Mouse (Mus musculus) layer of hippocampus, postnatal 14 days (tissue): Measurements from ENCODE around the gene Stau1. TPM values are rescaled to one million over a fixed set of nuclear protein-coding genes. Genes with fewer than 3 reads are reported as not detected.

Experiments used
- DNase-seq, 2 experiments: peaks; one replicate each; pipeline ENCODE4 v3.0.0; 2021 to 2022; ENCODE audit warnings: low spot score in 2 of 2, mixed read lengths in 1 of 2
- total RNA-seq, 2 experiments: library from RNA; stranded (reverse); gene quantifications; 2 replicates each; pipeline ENCODE4 v1.2.3; 2021

The Stau1 gene
- total RNA-seq, 2 experiments from 2014 or later, result 69.5 to 70.3 TPM

GRCm38 (mm10) chr2:166935582-166935981 is 60.5 kb downstream of the Stau1 start:
- DNase-seq, result no peak

DNA sequence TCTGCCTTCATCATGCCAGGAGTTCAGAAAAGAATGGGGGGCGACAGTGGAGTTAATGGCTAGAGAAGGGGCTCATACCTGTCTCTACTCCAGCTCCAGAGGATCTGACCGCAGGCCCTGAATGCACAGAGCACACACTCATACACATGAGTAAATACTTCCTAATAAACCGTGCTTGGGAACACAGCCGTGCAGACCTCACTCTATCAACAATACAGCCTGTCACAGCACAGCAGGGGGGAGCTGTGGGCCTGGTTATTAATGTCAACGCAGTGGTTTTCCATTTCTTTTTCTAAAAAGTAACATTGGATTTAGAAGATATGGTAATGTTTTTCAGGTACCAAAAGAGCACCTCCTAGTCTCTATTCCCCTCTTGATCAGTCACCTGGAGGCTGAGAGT is 61.7 kb downstream of the Stau1 start:
- DNase-seq, result no peak

DNA sequence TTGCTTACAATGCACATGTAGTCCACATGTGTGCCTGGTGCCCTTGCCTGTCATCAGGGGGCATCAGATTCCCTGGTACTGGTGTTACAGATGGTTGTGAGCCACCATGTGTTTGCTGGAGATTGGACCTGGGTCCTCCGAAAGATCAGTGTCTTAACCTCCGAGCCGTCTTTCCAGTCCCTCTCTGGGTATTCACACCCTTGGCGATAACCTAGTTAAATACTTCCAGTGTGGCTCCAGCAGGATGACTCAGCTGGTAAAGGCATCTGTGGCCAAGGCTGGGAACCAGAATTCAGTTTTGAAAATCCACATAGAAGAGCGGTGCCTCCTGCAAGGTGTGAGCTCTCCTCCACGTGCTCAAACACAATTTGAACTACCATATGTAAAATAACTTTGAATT is 62.2 kb downstream of the Stau1 start:
- no peak for DNase-seq

DNA sequence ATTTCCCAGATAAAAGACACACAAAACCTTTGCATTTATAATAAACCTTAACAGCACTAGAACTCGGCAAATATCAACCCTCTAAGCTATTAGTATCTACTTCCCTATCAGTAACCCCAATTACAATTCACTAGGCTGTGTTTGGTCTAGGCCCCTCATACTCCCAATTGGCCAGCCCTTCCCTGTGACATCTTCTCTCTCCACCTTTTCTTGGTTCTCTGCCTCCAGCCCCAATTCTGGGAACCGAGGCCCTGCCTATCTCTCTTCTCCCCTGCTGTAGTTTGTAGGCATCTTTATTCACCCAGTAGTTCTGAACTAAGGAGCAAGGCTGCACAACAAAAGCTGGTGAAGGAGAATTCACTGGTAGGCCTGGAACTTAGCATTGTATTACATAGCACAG is 72.1 kb downstream of the Stau1 start:
- DNase-seq, result no peak

DNA sequence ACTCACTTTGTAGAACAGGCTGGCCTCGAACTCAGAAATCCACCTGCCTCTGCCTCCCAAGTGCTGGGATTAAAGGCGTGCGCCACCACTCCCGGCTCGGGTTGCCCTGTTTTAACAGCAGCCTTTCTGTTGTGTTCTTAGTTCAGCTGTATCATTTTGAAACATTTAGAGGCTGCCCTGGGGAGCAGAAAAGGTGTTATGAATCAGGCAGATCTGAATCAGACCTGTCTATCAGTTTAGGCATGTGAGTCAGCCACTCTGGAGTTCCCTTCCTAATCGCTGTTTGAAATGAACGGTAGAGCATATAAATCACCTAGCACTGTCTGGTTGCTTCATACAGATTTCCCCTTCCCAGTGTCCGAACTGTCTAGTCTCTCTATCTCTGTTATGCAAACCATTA is 85.6 kb downstream of the Stau1 start:
- DNase-seq, result no peak

- no peak for DNase-seq
Observed at GRCm38 (mm10) chr2:166909729-166910128, 86.4 kb downstream of the Stau1 start.

GRCm38 (mm10) chr2:166906523-166907182 is 89.4 kb downstream of the Stau1 start:
- DNase-seq, result no peak

- peak; percentile 99 for DNase-seq
Observed at GRCm38 (mm10) chr2:166905711-166906522, 90.2 kb downstream of the Stau1 start, which contains the start of gene Cse1l. Gene Cse1l (plus strand): TSS chr2:166906040.

DNA sequence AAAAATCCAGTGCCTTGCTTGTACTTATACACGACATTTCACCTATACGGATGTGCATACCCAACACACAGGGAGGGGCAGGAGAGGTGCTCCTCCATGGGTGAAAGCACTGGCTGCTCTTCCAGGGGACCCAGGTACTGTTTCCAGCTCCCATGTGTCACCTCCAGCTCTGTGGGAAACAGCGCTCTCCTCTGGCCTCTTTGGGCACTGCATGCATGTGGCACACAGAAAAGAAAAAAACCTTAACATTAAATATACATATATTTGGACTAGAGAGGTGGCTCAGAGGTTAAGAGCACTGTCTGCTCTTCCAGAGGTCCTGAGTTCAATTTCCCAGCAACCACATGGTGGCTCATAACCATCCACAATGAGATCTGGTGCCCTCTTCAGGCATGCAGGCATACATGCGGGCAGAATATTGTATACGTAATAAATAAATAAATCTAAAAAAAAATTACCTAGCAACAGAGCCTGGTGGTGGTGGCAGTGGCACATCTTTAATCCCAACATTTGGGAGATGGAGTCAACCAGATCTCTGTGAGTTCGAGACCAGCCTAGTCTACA is 92.3 kb downstream of the Stau1 start:
- no peak for DNase-seq

- DNase-seq, result no peak
Observed at GRCm38 (mm10) chr2:166900792-166901505, 95.2 kb downstream of the Stau1 start.

DNA sequence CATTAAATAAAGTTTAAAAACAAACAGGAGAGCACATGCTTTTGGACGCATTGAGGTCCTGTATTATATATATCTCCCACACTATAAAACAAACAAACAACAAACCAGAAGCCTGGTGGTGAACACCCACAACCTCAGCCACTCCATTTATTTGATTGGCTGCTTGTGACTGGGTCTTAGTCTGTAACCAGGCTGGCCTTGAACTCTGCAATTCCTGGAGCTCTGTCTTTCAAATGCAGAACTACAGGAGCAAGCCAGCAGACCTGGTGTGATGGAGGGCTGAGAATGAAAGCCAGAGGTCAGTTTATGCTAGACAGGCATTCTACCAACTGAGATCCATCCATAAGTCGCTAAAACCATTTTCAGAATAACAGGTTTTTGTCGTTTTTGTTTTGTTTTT is 96.4 kb downstream of the Stau1 start:
- no peak for DNase-seq

- no peak for DNase-seq
Observed at GRCm38 (mm10) chr2:166899161-166899560, 96.9 kb downstream of the Stau1 start.

Other genes starting within 250 kb of the Stau1 start
- gene Trp53rkb, start 203.8 kb downstream of the Stau1 start, total RNA-seq, result 1 to 10 TPM; 5.2 to 6.7 TPM
- 10 to 100 TPM; 44.5 to 46.0 TPM for gene Arfgef2, start 190.7 kb downstream of the Stau1 start, total RNA-seq
- gene Cse1l, start 90.3 kb downstream of the Stau1 start, total RNA-seq, result 10 to 100 TPM; 51.0 to 56.1 TPM
- 10 to 100 TPM; 29.3 to 30.1 TPM for gene Ddx27, start 18.9 kb upstream of the Stau1 start, total RNA-seq
- gene Znfx1, start 66.7 kb upstream of the Stau1 start, total RNA-seq, result 10 to 100 TPM; 25.9 to 27.5 TPM
- 10 to 100 TPM; 62.0 to 69.6 TPM for gene Kcnb1, start 193.9 kb upstream of the Stau1 start, total RNA-seq
- gene Ptgis, start 244.3 kb upstream of the Stau1 start, total RNA-seq, result 1 to 10 TPM; 1.3 to 2.1 TPM